Mouse (Mus musculus) ovary, postnatal 10 days (tissue): ENCODE data around the gene Ddx43.
"Not testable (repeated sequence)": the region's sequence is repeated elsewhere in the genome, so short reads cannot be mapped to it uniquely, and the experiment has no call there.

Source experiments
- DNase-seq: peaks from one replicate; pipeline ENCODE4 v3.0.0; 2022; ENCODE audit warnings: low spot score

Gene Ddx43

DNA sequence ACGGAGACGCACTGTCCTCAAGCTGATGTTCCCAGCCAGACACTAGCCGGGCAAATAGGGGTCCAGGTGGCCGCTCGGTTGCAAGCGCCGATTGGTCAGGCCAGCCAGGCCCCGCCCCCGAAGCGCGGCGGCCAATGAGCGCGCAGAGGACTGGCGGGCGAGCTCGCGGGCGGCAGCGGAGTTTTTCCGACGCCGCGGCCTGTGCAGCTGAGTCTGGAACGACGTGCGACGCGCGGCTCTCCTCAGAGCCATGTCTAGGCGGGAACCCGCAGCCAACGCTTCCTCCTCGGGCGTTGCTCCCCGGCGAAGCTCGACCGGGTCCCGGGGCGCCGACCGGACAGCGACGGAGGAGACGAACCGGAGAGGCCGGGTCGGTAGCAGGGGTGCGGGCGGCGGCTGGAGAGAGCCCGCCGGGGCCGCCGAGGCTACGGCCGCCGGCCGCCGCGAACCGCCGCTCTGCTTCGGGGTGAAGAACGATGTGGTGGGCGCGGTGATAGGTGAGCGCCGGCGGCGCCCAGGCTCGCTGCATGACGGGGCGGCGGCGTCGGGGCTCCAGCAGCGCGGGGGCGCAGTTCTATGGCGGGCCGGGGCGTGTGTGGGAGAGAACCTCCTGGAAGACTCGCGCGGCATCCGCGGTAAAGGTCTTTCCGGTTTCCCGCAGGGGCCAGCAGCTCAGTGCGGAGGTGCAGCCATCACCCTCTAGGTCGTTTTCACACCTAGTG is at the start of gene Ddx43:
Gene Ddx43, plus strand, starts transcription at position 148 of the 722 bp plus-strand sequence.
- peak; percentile 10 for DNase-seq

DNA sequence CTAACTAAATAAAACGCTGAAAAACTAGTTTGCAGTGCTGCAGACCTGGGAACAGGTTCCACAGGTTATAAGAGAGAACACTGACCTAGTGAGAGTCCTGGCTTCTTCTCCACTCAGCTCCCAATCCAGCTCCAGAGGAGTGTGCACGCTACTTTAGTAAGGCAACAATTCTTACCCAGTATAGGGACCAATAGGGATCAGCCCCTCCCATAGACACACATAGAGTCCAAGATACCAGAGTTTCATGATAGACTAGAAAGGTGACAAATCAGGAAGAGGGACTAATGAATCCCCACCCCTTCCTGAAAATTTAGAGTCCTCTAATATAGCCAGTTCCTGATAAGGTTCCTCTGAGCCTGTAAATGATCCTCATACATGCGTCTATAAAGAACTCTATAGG is 48.6 kb upstream of the Ddx43 start:
- DNase-seq = no peak

DNA sequence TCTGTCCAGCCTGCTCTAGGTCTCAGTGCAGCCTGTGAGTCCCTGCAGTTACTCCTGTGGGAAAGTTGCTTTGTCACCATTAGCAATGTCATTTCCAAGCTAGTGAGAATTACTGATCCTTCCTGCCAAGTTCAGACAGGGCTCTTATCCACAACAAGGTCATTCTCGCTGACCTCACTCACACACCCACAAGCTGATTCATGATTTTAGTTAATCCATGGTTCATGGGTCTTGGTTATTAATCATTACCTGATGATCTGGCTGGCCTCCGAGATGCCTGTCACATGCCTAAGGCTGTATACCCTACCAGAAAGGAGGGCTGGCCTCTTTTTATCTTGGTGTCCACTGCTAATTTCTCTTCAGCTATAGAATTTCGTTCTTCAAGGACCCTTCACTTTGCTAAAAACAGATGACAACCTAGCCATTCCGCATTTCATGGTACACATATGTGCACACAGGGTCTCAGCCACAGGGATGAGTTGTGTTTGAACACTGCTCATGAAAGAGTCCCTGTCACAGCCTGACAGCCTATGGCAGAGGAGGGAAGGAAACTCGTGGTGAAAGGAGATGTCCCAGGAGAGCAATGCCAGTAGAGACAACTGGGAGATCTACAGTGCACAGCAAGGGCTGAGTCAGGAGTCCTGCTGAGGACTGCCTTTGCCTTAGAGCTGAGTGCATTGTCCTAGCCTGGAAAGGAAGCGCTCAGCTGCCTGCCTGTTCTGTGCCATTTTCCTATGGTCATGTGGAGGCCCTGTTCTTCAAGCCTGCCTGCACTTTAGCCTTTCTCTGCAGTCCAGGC is 47.2 kb upstream of the Ddx43 start:
- not testable (repeated sequence) for DNase-seq

DNA sequence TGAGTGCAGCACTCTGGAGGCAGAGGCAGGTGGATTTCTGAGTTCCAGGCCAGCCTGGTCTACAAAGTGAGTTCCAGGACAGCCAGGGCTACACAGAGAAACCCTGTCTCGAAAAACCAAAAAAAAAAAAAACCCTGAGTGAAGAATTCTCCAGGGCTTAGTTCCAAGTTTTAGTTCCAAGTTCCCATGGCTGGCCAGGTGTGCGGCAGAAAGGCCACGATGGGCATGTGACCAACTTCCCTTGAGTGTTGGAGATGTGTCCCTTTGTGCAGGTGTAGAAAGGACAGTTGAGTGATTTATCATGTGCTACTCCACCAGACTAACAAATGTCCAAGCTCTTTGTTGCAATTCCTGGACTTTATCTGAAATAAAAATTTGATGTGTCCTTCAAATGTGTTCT is 46.4 kb upstream of the Ddx43 start:
- DNase-seq = not testable (repeated sequence)

DNA sequence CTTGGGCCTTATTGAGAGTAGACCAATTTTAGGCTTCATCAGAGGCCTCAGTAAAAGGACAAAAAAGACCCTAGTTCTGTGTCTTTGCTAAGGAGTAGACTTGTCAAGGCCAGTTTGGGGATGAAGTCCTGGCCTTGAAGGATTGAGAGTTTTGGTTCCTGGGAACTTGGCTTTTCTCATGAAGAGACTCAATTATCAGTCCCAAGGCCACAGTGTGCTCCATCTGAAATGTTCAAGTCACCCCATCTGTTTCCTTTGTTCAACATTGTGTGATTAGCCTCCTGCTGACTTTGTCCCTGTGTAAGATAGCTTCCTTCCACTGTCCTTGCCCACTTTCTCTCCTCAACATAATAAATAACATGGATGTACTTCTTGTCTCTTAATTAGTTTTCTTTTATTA is 45.6 kb upstream of the Ddx43 start:
- DNase-seq = not testable (repeated sequence)

DNA sequence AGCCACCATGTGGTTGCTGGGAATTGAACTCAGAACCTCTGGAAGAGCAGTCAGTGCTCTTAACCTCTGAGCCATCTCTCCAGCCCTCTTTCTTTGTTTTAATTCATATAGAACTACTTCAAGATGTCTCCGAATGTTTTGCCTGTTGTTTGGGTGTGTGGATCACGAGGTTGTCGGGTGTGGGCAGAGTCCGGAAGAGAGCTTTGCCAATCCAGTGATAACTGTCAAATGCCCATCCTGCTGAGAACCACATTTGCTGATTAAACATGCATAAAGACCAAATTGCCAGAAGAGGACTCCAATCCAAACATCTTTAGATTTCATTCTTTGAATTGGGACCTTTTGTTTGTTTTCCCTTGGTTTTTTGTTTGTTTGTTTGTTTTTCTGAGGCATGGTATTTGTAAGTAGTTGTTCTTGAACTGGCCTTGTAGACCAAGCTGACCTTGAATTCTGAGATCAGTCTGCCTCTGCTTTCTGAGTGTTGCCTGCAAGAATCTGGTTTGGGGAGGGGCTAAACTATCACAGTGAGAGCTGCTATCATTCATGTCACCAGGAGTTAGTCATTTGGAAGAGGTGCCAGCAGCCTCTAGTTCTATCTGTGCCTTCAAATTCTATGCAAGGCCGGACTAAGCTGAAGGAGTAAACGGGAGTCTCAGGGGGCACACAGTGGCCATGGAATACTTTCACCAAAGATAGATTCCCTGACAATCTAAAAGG is 43.9 kb upstream of the Ddx43 start:
- DNase-seq = no peak

DNA sequence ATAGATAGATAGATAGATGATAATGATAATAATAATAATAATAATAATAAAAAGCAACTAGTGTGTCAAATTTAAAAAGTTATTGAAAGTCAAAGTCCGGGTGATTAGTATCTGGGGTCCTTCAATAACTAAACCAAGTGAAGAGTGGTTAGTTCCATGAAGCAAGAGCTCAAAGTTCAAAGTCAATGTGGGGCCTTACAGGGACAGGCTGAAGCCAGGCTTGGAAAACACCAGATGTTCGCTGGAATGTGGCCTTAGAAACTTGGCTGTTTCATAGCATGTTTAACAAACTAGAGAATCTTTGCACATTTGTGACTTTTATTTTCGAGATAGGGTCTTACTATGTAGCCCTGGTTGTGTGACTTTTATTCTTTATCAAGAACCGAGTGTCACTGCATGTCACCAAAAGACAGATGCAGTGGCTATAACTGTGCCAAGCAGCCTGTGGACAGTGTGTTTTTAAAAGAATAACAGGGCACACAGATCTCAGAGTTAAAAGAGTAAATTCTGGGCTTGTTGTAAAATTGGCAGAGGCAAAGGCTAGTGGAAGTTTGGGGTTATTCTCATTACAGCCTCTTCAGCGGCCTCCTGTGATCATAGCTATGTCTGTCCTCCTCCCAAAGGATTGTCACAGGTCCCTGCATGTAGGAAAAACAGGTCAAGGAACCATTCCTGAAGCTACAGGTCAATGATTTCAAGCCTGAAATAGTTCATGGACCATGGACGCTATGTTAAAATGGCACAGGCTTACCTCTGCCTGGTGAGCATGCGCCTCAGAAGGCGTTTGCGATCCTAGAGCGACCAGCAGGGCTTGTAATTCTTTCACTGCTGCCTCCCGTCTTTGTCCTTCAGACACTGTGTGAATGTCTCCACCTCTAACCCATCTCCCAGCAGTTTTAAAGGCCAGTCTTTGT is 40.7 kb upstream of the Ddx43 start:
- DNase-seq = no peak

DNA sequence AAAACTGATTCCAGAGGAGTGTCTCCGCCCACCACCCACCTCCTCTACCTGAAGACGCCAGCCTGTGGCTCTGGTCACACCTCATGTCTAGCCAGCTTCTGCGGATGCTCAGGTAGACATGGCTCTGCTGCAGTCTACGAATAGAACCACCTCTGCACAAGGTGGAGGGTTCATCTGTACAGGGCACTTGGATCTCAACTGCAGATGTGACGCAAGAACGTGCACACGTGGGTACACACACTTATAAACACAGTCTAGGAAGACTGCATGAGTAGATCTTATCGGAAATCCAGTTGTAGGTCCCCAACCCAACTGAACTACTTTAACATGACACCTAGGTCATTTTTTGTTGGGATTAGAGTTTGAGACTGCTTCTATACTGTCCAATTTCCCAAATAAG is 40.0 kb upstream of the Ddx43 start, which contains the start of gene Gsta2:
Gene Gsta2, minus strand, starts transcription at position 178 of the 400 bp plus-strand sequence.
- no peak for DNase-seq

DNA sequence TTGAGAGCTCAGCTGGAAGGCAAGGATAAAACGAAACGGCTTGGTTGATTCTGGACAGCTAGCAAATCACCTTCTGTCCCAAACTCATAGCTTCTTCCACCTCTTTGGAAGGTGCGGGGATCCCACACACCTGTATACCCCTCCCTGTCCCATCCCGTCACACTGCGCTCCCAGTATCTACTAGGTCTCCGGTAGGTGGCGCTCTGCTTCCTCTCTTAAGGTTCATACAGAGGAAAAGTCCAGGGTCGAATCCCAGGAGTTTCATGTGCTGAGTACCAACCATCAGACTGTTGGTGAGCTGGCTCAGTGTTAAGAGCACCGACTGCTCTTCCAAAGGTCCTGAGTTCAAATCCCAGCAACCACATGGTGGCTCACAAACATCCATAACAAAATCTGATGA is 37.5 kb upstream of the Ddx43 start:
- DNase-seq = no peak

DNA sequence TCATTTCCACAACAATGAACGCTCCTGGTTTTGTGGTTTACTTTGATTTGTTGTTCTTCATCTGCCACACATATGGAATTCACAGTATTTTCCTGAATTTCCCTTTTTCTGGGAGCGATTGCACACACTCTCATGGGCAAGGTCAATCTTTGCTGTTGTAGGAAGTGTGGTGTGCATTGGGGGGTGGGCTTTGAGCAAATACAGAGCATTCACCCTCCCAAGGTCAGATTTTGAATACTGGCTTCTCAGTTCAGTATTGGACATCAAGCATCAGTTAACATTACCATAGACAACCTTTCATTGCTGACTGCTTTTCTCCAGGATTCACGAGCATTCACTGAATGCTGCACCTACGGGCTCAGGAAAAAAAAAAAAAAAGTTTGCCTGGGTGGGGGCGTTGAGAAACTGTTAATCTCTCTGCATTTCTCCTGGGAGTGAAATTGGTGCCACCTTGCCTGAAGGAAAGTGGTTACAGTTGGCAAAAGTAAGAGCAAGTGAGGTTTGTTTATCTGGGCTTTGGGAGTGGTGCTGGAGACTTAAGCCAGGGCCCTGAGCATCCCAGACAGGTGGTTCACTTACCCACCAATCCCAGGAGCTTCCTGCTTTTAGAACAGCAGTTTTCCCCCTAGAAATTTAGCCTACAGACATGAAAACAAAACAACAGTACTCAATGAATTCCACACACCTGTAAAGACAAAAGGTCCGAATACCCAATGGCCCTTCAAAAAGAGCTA is 35.7 kb upstream of the Ddx43 start:
- DNase-seq = no peak

DNA sequence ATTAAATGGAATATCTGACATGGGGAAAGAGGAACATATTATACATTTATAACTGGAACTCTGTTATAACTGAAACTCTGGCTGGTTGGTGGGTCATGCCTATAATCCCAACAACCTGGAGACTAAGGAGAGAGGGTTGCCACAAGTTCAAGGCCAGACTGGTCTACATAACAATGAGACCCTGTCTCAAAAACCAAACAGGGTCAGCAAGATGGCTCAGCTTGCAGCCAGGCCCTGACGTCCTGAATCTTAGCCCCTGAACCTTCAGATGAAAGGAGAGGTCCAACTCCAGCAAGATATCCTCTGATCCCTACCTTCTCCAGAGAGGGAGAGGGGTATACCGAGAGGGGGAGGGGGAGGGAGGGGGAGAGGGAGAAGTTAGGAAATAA is 35.1 kb upstream of the Ddx43 start:
- DNase-seq = no peak

DNA sequence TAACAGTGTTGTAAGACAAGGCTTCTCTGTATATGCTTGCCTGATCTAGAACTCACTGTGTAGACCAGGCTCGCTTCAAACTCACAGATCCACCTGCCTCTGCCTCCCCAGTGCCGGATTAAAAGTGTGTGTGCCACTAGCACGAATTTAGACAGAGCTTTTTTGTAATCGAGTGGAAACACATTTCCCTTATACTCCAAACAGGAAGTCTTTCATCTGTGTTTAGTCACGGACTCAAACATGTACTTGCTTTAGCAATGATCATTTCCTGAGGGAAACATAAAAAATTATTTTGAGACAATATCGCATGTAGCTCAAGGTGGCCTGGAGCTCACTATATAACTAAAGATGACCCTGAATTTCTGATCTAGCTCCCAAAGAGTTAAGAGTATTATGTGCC is 32.2 kb upstream of the Ddx43 start:
- DNase-seq = no peak

DNA sequence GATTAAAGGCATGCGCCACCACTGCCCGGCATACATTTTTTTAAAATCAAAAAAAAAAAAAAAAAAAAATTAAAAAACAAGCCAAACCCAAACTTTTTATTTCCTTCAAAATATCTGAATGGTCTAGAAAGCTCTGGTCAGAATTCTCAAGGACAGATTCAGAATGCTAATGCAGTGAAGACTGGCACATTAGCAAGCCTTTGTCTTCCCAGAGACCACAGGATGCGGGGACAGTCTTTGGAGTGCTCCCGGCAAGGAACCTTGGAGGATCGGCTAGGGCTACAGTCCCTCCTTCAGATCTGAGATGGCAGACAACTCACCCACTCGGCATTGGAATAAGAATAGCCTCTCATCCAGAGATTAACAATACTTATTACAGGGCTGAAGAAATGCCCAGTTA is 30.9 kb upstream of the Ddx43 start:
- no peak for DNase-seq

DNA sequence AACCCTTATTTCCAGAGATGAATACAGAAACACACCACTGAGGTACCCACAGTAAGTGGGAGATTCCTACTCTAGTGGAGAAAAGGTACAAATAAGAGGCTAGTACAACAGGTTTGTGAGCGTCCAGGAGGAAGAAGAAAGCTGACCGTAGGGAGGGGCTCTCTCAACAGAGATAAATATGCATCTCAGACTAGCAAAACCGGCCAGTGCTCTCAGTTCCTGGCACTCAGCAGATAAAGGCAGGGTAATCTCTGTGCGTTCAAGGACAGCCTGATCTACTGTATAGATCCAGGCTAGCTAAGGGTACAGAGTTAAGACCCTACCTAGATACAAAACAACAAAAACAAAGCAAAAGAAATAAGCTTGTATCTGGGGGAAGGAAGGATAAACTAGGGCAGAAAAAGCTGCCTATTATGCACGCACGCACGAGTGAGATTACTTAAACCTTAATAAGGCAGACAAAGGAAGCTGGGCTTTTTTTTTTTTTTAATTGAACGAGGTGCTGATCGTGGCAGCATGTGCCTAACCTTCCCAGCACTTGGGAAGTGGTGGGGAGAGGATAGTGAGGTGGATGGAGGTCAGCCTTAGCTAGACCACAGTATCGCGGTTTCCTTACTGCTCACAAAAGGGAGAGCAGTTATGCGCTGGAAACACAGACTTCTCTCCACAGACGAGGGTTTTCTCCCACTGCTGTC is 29.6 kb upstream of the Ddx43 start:
- no peak for DNase-seq

DNA sequence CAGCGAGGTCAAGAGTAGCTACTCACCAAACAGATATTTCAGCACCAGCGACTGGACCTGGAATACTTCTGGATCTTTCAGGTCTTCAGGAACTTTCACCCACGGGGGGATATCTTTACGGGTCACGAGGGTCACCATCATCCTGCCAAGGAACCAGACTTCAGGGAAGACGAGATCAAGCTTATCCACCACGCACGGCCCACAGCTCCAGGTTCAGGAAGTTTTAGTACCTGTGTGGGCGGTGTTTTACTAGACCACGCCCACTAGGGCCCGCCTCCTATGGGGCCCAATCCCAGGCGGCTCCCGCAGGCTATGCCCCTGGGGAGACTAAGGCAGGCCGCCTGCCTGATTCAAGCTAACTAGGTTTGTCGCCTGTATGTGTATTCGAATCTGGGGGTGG is 27.6 kb upstream of the Ddx43 start, which contains the start of gene Dppa5a:
Gene Dppa5a, minus strand, starts transcription at position 219 of the 400 bp plus-strand sequence.
- not testable (repeated sequence) for DNase-seq

DNA sequence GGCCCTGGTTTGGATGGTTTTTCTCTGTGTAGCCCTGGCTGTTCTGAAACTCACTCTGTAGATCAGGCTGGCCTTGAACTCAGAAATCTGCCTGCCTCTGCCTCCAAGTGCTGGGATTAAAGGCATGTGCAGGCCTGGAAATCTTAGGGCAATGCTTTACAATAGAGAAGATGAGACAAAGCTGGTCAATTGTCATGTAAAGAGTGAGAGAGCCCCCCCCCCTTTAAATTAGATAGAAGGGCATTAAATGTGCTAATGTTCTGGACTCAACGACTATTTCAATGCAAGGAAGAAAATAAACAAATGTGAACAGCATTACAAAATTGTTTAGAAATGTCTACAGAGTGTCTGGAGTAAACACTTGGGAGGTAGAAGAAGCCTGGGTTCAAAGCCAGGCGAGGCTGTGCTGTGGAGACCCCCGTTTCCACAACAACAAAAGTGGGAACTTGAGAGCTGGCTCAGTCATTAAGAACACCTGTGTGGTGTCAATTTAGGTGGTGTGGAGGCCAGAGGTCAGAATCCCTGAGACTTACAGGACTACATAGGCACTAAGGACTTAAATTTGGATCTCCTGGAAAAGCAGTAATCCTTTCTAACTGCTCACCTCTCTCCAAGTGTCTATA is 26.8 kb upstream of the Ddx43 start:
- no peak for DNase-seq

DNA sequence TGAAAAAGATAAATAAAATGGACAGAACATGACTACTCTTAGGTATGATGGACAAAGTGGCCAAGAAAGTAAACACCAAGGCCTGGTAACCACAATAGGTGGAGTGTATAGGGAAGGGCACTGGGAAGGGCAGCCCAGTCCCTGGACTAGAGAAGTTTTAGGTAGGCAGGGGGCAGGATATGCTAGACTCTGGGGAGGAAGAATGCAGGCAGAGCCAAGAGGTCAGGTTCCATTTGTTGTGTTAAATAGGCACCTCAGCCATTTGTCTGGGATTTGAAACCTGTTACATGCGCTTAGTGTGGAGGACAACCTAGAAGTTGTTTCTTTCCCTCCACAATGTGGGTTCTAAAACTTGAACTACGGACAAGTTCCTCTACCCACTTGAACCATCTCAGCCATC is 26.2 kb upstream of the Ddx43 start:
- no peak for DNase-seq

DNA sequence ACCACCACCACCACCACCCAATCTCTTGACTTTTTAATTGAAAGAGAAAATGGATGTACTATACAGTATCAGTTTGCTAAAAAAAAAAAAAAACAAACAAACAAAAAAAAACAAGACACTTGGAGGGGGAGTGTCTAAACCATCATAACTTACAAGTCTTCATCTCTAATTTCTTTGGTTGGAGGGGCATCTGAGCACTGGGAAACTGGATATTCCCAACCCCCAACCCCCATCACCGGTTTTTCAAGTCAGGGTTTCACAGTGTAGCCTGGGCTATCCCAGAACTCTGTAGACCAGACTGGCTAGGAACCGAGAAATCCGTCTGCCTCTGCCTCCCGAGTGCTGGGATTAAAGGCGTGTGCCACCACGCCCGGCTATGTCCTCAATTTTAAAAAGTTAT is 25.8 kb upstream of the Ddx43 start:
- no peak for DNase-seq

DNA sequence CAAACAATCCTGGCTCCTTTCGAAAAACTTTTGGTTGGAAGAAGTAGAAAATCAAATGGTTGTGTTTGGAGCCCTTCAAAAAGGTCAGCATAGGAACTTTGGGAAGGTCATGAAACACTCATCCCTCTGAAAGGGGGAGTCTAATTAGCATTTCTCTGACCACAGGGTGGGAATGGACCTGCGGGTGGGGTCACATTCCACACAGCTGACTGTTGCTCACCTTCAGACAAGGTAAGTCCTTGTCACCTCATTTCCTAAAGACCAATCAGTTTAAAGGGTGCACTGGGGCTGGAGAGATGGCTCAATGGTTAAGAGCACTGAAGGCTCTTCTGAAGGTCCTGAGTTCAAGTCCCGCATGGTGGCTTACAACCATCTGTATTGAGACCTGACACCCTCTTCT is 24.1 kb upstream of the Ddx43 start:
- no peak for DNase-seq
